9 mouse cellular contexts compared by ENCODE assay signal in genomic region chr11:8860878-8861277, GRCm38 (mm10).
DNase-seq lines count a peak whose midpoint lies in the region; ATAC-seq and TF ChIP-seq lines count a peak whose summit lies in the region.
"Had no signal": no experiment of that assay in that cellular context is flagged by ENCODE, and none has a peak within 500 bp of the region (broad histone marks: within the 10 kb centered on the region; RNA-seq: fewer than 3 reads in every experiment).

No protein-coding gene starts in this region.

- no peak for TF ChIP-seq EP300 in stomach, postnatal 0 days (optimal IDR thresholded peaks at IDR 0.05)

- no peaks in the 10 kb centered on the region for H3K9me3 ChIP-seq in stomach, postnatal 0 days (ENCODE audit: control insufficient read depth, low read length)
- H3K9me3 ChIP-seq: neural tube, embryonic 13.5 days had no signal

- no peak overlapping the region for H3K27ac ChIP-seq in bone marrow, adult 2 months (ENCODE audit: control insufficient read depth, insufficient read depth, low read depth, low read length, poor library complexity)
- H3K27ac ChIP-seq in stomach, postnatal 0 days (replicated peaks): no peak overlapping the region
- H3K27ac ChIP-seq: neural tube, embryonic 13.5 days had no signal

- H3K4me2 ChIP-seq in stomach, postnatal 0 days (replicated peaks; ENCODE audit: low read depth): no peak overlapping the region
- H3K4me2 ChIP-seq: neural tube, embryonic 13.5 days had no signal

- peak; percentile 16 for DNase-seq in gastrocnemius, postnatal 10 days
- DNase-seq in gastrocnemius, postnatal 36 days: no peak
- peak; percentile 12 for DNase-seq in ovary, postnatal 36 days (ENCODE audit: low spot score)
- no peak for DNase-seq in ovary, adult 18-20 months (ENCODE audit: low spot score)
- no peak for DNase-seq in stomach, postnatal 0 days (ENCODE audit: low spot score)
- no peak for DNase-seq in frontal cortex, postnatal 36 days (ENCODE audit: low spot score in 2 of 2)

- no peaks in the 10 kb centered on the region for H3K27me3 ChIP-seq in stomach, postnatal 0 days (ENCODE audit: control insufficient read depth, insufficient read depth, low read length)
- H3K27me3 ChIP-seq: neural tube, embryonic 13.5 days had no signal

- H3K9ac ChIP-seq in stomach, postnatal 0 days (ENCODE audit: low read length): no peak overlapping the region
- H3K9ac ChIP-seq: neural tube, embryonic 13.5 days had no signal

- H3K4me1 ChIP-seq in bone marrow, adult 2 months (ENCODE audit: control insufficient read depth, insufficient read depth, low read length): no peaks in the 10 kb centered on the region
- no peaks in the 10 kb centered on the region for H3K4me1 ChIP-seq in stomach, postnatal 0 days (replicated peaks; ENCODE audit: control insufficient read depth, insufficient read depth)

- no peak overlapping the region for H3K4me3 ChIP-seq in bone marrow, adult 2 months (replicated peaks; ENCODE audit: control insufficient read depth, low read depth, low read length)
- no peak overlapping the region for H3K4me3 ChIP-seq in stomach, postnatal 0 days (ENCODE audit: low read depth, low read length)
- H3K4me3 ChIP-seq: neural tube, embryonic 13.5 days had no signal

- no peak for ATAC-seq in stomach, postnatal 0 days (ENCODE audit: low FRiP score, low TSS enrichment)
- no peak for ATAC-seq in inflammation-experienced regulatory T-cells, adult 6 months

- no peak for TF ChIP-seq POLR2A in bone marrow, adult 2 months (IDR thresholded peaks at IDR 0.05; ENCODE audit: borderline replicate concordance, control insufficient read depth, low read depth, low read length)

- intact Hi-C loops in gastrocnemius, postnatal 36 days (cut with DNase I): loop anchor here (2.0 to 5.0 kb wide), 2 partner anchors 326 to 439 kb away; no protein-coding TSS in a partner anchor

- TF ChIP-seq CTCF in bone marrow, adult 2 months (IDR thresholded peaks at IDR 0.05; ENCODE audit: control insufficient read depth, insufficient read depth, low read length): 0 out of 2 replicates have a peak, but pooled peaks have one; percentile 28
- TF ChIP-seq CTCF in stomach, postnatal 0 days (IDR thresholded peaks at IDR 0.05; ENCODE audit: low read depth): peak; percentile 59

- 30% methylated on average over 3 of the region's 3 CpGs for WGBS in bone marrow, adult 2 months
- WGBS in stomach, postnatal 0 days: 38% methylated on average over 3 of the region's 3 CpGs

- no peaks in the 10 kb centered on the region for H3K36me3 ChIP-seq in stomach, postnatal 0 days (ENCODE audit: control insufficient read depth, insufficient read depth, low read length)
- H3K36me3 ChIP-seq: neural tube, embryonic 13.5 days had no signal

Comparison
In these comparisons a context has a peak if more than half of its experiments do, and no peak if none do; other contexts are left out.
1. DNase-seq: peak in gastrocnemius, postnatal 10 days (single experiment) and ovary, postnatal 36 days (single experiment); none in gastrocnemius, postnatal 36 days (0 of 2), ovary, adult 18-20 months (single experiment), stomach, postnatal 0 days (single experiment) and frontal cortex, postnatal 36 days (0 of 2).